Mouse (Mus musculus): ENCODE results near the gene Unc13b. TPM values are rescaled to one million over a fixed set of nuclear protein-coding genes. Genes with fewer than 3 reads are reported as not detected.

Gene Unc13b
- polyA plus RNA-seq, 1 experiment, result 14.5 TPM

GRCm38 (mm10) chr4:43074923-43075322 lies 16.2 kb downstream of the Unc13b start:
- no peak for DNase-seq
- Histone ChIP-seq H3K4me3 (replicated peaks; ENCODE audit: insufficient read depth, low read depth, low read length) (no peak overlapping the region), H3K4me1 (ENCODE audit: control insufficient read depth, insufficient read depth, low read length) (no peaks in the 10 kb centered on the region), H3K27me3 (ENCODE audit: control insufficient read depth, insufficient read depth, low read length) (no peaks in the 10 kb centered on the region), H3K27ac (ENCODE audit: insufficient read depth, low read length) (no peak overlapping the region)
- no peak for TF ChIP-seq CTCF (IDR thresholded peaks at IDR 0.05; ENCODE audit: borderline replicate concordance, insufficient read depth, low read depth, low read length)
- no peak for TF ChIP-seq POLR2A (IDR thresholded peaks at IDR 0.05; ENCODE audit: borderline replicate concordance, insufficient read depth, low read length)

- no peak for DNase-seq
- Histone ChIP-seq H3K4me3 (replicated peaks; ENCODE audit: insufficient read depth, low read depth, low read length) (no peak overlapping the region), H3K4me1 (ENCODE audit: control insufficient read depth, insufficient read depth, low read length) (no peaks in the 10 kb centered on the region), H3K27ac (ENCODE audit: insufficient read depth, low read length) (no peak overlapping the region), H3K27me3 (ENCODE audit: control insufficient read depth, insufficient read depth, low read length) (no peaks in the 10 kb centered on the region)
- TF ChIP-seq CTCF (IDR thresholded peaks at IDR 0.05; ENCODE audit: borderline replicate concordance, insufficient read depth, low read depth, low read length), result no peak
- TF ChIP-seq POLR2A (IDR thresholded peaks at IDR 0.05; ENCODE audit: borderline replicate concordance, insufficient read depth, low read length), result no peak
- WGBS, result 41% methylated on average over 7 of the region's 7 CpGs
Measured at GRCm38 (mm10) chr4:43078071-43078718, 19.4 kb downstream of the Unc13b start.

- no peak for DNase-seq
- 86% methylated on average over 2 of the region's 2 CpGs for WGBS
- TF ChIP-seq CTCF (IDR thresholded peaks at IDR 0.05; ENCODE audit: borderline replicate concordance, insufficient read depth, low read depth, low read length) (no peak), POLR2A (IDR thresholded peaks at IDR 0.05; ENCODE audit: borderline replicate concordance, insufficient read depth, low read length) (no peak)
Measured at GRCm38 (mm10) chr4:43082458-43082857, 23.7 kb downstream of the Unc13b start.

GRCm38 (mm10) chr4:43089950-43090349 lies 31.2 kb downstream of the Unc13b start:
- no peaks in the 10 kb centered on the region for H3K4me1 ChIP-seq (ENCODE audit: control insufficient read depth, insufficient read depth, low read length)
- WGBS, result 88% methylated on average over 2 of the region's 2 CpGs
- TF ChIP-seq CTCF (IDR thresholded peaks at IDR 0.05; ENCODE audit: borderline replicate concordance, insufficient read depth, low read depth, low read length), result no peak
- TF ChIP-seq POLR2A (IDR thresholded peaks at IDR 0.05; ENCODE audit: borderline replicate concordance, insufficient read depth, low read length), result no peak
- DNase-seq, result no peak
- H3K4me3 ChIP-seq (replicated peaks; ENCODE audit: insufficient read depth, low read depth, low read length), result no peak overlapping the region
- no peak overlapping the region for H3K27ac ChIP-seq (ENCODE audit: insufficient read depth, low read length)
- H3K27me3 ChIP-seq (ENCODE audit: control insufficient read depth, insufficient read depth, low read length), result no peaks in the 10 kb centered on the region

More at GRCm38 (mm10) chr4:43082458-43082857, 23.7 kb downstream of the Unc13b start:
- Histone ChIP-seq H3K4me3 (replicated peaks; ENCODE audit: insufficient read depth, low read depth, low read length) (no peak overlapping the region), H3K27ac (ENCODE audit: insufficient read depth, low read length) (no peak overlapping the region), H3K27me3 (ENCODE audit: control insufficient read depth, insufficient read depth, low read length) (no peaks in the 10 kb centered on the region), H3K4me1 (ENCODE audit: control insufficient read depth, insufficient read depth, low read length) (no peaks in the 10 kb centered on the region)

- Histone ChIP-seq H3K4me3 (replicated peaks; ENCODE audit: insufficient read depth, low read depth, low read length) (no peak overlapping the region), H3K27ac (ENCODE audit: insufficient read depth, low read length) (no peak overlapping the region), H3K27me3 (ENCODE audit: control insufficient read depth, insufficient read depth, low read length) (no peaks in the 10 kb centered on the region), H3K4me1 (ENCODE audit: control insufficient read depth, insufficient read depth, low read length) (no peaks in the 10 kb centered on the region)
- DNase-seq, result no peak
- no peak for TF ChIP-seq CTCF (IDR thresholded peaks at IDR 0.05; ENCODE audit: borderline replicate concordance, insufficient read depth, low read depth, low read length)
- TF ChIP-seq POLR2A (IDR thresholded peaks at IDR 0.05; ENCODE audit: borderline replicate concordance, insufficient read depth, low read length), result no peak
- 90% methylated on average over 4 of the region's 4 CpGs for WGBS
Measured at GRCm38 (mm10) chr4:43091183-43091582, 32.4 kb downstream of the Unc13b start.

- Histone ChIP-seq H3K4me1 (ENCODE audit: control insufficient read depth, insufficient read depth, low read length) (no peaks in the 10 kb centered on the region), H3K27me3 (ENCODE audit: control insufficient read depth, insufficient read depth, low read length) (no peaks in the 10 kb centered on the region), H3K4me3 (replicated peaks; ENCODE audit: insufficient read depth, low read depth, low read length) (no peak overlapping the region), H3K27ac (ENCODE audit: insufficient read depth, low read length) (no peak overlapping the region)
- DNase-seq, result no peak
- no peak for TF ChIP-seq CTCF (IDR thresholded peaks at IDR 0.05; ENCODE audit: borderline replicate concordance, insufficient read depth, low read depth, low read length)
- TF ChIP-seq POLR2A (IDR thresholded peaks at IDR 0.05; ENCODE audit: borderline replicate concordance, insufficient read depth, low read length), result no peak
Measured at GRCm38 (mm10) chr4:43113491-43113890, 54.7 kb downstream of the Unc13b start.

- 87% methylated on average over 2 of the region's 2 CpGs for WGBS
Measured at GRCm38 (mm10) chr4:43114512-43114911, 55.8 kb downstream of the Unc13b start.

GRCm38 (mm10) chr4:43114946-43115345 lies 56.2 kb downstream of the Unc13b start:
- no peak overlapping the region for H3K27ac ChIP-seq (ENCODE audit: insufficient read depth, low read length)
- H3K27me3 ChIP-seq (ENCODE audit: control insufficient read depth, insufficient read depth, low read length), result no peaks in the 10 kb centered on the region
- DNase-seq, result peak; percentile 43 to 44
- WGBS, result 16% methylated on average over 2 of the region's 2 CpGs
- no peaks in the 10 kb centered on the region for H3K4me1 ChIP-seq (ENCODE audit: control insufficient read depth, insufficient read depth, low read length)
- no peak overlapping the region for H3K4me3 ChIP-seq (replicated peaks; ENCODE audit: insufficient read depth, low read depth, low read length)
- TF ChIP-seq POLR2A (IDR thresholded peaks at IDR 0.05; ENCODE audit: borderline replicate concordance, insufficient read depth, low read length) (no peak), CTCF (IDR thresholded peaks at IDR 0.05; ENCODE audit: borderline replicate concordance, insufficient read depth, low read depth, low read length) (peak; percentile 38; the same call in 1 of the 2 replicates)

More at GRCm38 (mm10) chr4:43114512-43114911, 55.8 kb downstream of the Unc13b start:
- DNase-seq, result no peak
- no peak overlapping the region for H3K4me3 ChIP-seq (replicated peaks; ENCODE audit: insufficient read depth, low read depth, low read length)
- no peak overlapping the region for H3K27ac ChIP-seq (ENCODE audit: insufficient read depth, low read length)
- no peaks in the 10 kb centered on the region for H3K27me3 ChIP-seq (ENCODE audit: control insufficient read depth, insufficient read depth, low read length)
- TF ChIP-seq POLR2A (IDR thresholded peaks at IDR 0.05; ENCODE audit: borderline replicate concordance, insufficient read depth, low read length) (no peak), CTCF (IDR thresholded peaks at IDR 0.05; ENCODE audit: borderline replicate concordance, insufficient read depth, low read depth, low read length) (no peak)
- H3K4me1 ChIP-seq (ENCODE audit: control insufficient read depth, insufficient read depth, low read length), result no peaks in the 10 kb centered on the region

Data from cerebellum, adult 2 months (tissue).